Mouse (Mus musculus) adrenal gland, adult 2 months (tissue): ENCODE measurements around the gene Itpr1. TPM values are rescaled to one million over a fixed set of nuclear protein-coding genes. Genes with fewer than 3 reads are reported as not detected.

Source experiments
- DNase-seq: peaks from one replicate; pipeline ENCODE4 v3.0.0; 2021
- polyA plus RNA-seq: library from polyadenylated mRNA; depleted of rRNA; stranded (reverse); fragments of >200 nt; gene quantifications from 2 replicates; pipeline ENCODE4 v1.2.3, GENCODE M21; 2012
- total RNA-seq, 2 experiments: library from RNA; stranded (reverse); gene quantifications; 2 replicates each; pipeline ENCODE4 v1.2.3; 2021

Gene Itpr1
- total and polyA plus RNA-seq, 3 experiments, result 23.0 to 176 (median 120) TPM

GRCm38 (mm10) chr6:108277622-108278396 is 64.9 kb downstream of the Itpr1 start:
- no peak for DNase-seq

DNA sequence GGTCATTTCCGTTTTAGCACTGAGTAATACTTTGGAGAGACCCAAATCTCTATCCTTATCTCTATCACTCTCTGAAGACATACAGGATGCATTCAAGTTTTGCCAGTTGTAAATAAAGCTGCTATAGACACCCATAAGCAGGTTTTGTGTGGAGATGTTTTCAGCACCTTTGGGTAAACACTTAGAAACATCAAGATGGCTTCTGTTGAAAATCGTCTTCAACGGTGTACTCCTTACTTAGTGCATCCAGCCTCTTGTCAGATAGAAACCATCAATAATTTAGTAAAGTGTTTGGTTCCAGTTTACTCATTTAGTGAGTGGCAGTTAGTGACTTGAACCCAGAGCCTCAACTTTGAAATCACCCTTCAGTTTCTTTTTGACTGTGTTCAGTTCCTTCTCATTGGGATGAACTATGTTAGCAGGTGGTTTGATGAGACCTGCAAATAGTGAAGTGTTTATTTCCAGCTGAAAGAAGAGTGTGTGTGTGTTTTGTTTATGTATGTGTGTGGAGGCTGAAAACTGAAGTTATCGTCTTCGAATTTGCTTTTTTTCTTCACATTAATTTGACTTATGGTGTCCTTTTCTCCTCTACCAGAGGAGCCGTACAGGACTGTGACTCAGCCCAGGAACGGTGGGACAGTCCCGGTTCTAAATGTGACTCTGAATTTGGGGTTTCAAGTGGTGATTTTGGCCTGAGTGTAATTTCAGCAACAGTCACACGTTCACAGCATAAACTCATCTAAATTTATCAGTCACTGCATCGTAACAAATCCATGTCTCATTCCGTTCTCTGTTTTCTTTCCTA is 66.1 kb downstream of the Itpr1 start:
- DNase-seq, result no peak

GRCm38 (mm10) chr6:108282131-108282530 is 69.2 kb downstream of the Itpr1 start:
- no peak for DNase-seq

DNA sequence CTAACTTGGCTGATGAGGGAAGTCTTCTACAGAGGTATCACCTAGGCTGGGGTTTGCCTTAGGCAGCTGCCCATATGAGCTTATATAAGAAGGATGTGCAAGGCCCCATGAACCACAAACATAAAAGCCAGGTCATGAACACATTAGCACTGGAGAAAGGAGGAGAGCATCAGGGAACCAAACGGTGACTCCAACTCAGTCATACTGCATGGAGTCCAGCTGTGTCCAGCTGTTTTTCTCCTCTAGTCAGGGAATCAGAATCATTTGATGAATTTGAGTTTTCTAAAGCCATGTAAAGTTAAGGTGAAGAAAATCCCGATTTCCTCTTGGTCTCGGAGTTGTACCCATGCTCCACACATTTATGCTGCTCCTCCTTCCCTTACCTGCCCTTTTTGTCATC is 69.7 kb downstream of the Itpr1 start:
- DNase-seq, result no peak

- no peak for DNase-seq
These were observed 71.8 kb downstream of the Itpr1 start for GRCm38 (mm10) chr6:108284688-108285087.

- no peak for DNase-seq
These were observed 76.1 kb downstream of the Itpr1 start for GRCm38 (mm10) chr6:108288979-108289378.

DNA sequence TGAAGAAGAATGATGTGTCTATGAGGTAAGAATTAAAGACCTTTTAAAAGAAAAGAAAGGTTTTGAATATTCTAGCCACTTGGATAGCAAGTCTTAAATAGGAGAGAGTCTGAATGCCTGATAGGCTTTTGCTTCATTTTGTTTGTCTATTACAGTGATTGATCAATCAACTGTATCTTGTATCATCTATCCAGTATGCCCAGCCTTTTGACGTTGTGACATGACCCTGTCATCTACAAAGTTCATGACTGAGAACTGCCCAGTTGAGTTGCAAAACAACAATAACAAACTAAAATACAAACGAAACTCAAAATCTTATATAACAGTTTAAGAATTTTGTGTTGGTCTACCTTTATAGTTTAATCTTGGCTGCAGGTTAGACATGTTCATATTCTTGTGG is 78.1 kb downstream of the Itpr1 start:
- no peak for DNase-seq

GRCm38 (mm10) chr6:108291556-108291955 is 78.7 kb downstream of the Itpr1 start:
- no peak for DNase-seq

GRCm38 (mm10) chr6:108301856-108302255 is 89.0 kb downstream of the Itpr1 start:
- no peak for DNase-seq

DNA sequence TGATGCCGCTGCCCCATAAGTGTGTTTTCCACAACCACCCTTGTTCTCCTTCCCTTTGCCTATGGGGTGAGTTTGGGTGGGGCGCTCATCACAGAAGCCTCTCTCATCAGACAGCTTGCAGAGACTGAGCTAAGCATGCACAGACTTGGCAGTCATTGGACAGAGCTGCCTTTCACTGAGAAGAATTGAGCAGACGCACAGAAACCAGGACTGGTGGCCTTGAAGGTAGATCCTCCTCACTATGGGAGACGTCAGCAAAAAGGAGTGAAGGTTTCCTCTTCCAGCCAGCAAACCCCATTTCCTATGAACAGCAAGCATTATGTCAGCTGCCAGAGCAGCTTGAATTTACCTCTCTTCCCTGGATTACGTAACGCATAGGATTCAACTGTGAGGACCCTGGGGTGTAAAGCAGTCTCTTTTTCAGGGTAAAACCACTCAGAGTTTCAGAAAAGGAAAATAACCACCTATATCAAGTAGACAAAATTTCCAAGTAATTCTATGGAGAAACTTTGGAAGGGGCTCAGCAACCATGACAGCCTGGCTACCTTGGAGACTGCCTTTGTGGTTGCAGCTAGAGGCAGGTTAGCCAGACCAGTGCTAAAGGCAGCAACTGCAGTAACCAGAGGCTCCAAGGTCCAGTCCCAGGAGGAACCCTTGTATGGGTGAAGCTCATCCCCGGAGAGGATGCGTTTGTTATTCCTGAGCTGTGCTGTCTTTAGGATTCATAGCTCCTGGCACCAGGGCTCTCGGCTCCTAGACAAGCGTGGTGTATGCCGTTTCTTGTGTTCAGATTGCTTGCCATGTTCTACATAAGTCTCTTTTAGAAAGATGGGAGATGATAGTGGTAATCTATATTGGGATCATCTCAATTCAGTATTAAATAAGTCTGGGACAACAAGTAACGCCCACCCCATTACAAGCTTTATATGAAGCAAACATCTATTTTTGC is 91.0 kb downstream of the Itpr1 start:
- DNase-seq, result no peak

GRCm38 (mm10) chr6:108305171-108305779 is 92.4 kb downstream of the Itpr1 start:
- peak; percentile 55 for DNase-seq

- DNase-seq, result peak; percentile 71
These were observed 93.3 kb downstream of the Itpr1 start for GRCm38 (mm10) chr6:108306240-108306639.

DNA sequence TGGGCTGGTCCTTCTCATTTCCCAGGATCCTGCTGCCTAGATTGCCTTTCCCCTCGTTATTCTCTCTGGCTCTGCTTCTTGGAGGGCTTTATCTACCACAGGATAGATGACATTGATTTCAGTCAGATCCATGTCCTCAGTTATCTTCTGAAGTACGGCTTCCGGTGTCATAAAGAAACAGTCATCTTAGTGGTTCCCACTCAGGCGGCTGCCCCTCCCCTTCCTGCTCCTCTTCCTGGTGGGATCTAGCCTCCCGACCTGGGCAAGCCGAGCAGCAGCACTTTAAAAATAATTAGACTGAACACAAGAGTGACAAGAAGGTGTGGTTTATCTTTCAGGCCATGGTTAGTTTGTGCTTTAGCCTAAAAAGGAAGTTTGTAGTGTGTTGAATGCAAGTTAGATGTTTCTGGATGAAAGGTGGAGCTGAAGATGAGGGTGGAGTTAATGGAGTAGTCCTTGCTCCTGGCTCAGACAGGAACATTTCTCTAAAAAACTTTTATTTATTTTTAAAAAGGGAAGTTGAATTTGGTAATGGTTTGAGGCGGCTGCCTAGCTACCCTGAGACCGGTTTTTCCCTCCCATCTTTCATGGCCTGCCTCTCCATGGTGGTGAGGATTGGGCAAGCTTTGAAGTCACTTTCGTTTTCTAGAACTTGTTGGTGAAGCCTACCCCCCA is 94.2 kb downstream of the Itpr1 start:
- no peak for DNase-seq

GRCm38 (mm10) chr6:108307770-108308169 is 94.9 kb downstream of the Itpr1 start:
- DNase-seq, result no peak

- no peak for DNase-seq
These were observed 96.7 kb downstream of the Itpr1 start for GRCm38 (mm10) chr6:108309391-108310182.

- DNase-seq, result no peak
These were observed 100.2 kb downstream of the Itpr1 start for GRCm38 (mm10) chr6:108313056-108313455.

GRCm38 (mm10) chr6:108313997-108314396 is 101.1 kb downstream of the Itpr1 start:
- DNase-seq, result no peak

GRCm38 (mm10) chr6:108316268-108316824 is 103.5 kb downstream of the Itpr1 start:
- DNase-seq, result no peak

DNA sequence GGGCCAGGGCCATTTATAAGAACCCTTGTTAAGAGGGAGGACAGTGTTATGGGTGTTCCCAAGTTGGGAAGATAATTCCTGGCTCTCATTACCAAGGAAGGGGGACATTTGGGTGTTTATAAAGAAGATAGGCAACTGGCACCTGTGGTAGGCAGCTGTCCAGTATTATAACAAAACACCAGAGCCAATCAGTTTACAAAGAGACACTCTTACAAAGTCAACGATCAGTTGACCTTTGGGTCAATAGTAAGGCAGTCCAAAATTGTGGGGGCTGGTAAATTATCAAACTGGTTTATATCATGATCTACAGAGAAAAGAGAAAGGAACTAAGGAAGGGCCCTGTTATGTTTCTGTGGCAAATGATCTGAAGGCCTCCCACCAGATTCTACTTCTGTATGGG is 104.1 kb downstream of the Itpr1 start:
- no peak for DNase-seq

DNA sequence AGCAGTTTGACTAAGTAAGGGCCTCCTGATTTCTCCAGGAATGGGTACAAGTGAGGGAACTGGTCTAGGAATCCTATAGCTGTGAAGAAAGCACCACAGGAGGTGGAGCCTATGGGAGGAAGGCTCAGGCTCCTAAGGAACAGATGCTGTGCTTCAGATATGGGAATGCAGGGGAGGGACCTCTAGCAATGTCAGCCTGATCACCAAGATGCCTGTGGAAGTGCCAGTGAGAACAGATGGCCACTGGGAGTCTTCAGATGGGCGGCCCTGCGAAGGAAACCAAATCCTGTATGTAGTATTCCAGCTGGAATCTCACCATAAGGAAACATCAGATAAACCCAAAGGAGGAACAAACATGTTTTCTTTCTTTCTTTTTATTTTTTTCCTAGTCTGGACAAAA is 108.8 kb downstream of the Itpr1 start:
- DNase-seq, result no peak
